Mouse (Mus musculus) kidney, embryonic 14.5 days (tissue): ENCODE results near the gene Vav2. TPM values are rescaled to one million over a fixed set of nuclear protein-coding genes. Genes with fewer than 3 reads are reported as not detected.
A peak's percentile ranks its signal among the peaks of the same experiment; 100 is the strongest.

Source experiments
- ATAC-seq: fragments of 200-750 bp; cut with Nextera tagmentation; 2 replicates; pipeline ENCODE4 v1.8.0; 2017; ENCODE audit warnings: moderate number of reproducible peaks, mild to moderate bottlenecking, moderate TSS enrichment, moderate library complexity; ENCODE audit not compliant: low FRiP score, low TSS enrichment
- H3K27ac ChIP-seq: fragments of 300-500 bp; sonication (generic); 2 replicates; pipeline ENCODE4 v1.5.1; 2014; ENCODE audit warnings: low read depth, mild to moderate bottlenecking, low read length, moderate library complexity, mixed read lengths
- H3K27me3 ChIP-seq: fragments of 300-500 bp; sonication (generic); 2 replicates; pipeline ENCODE4 v1.6.1; 2014; ENCODE audit warnings: mild to moderate bottlenecking, low read length; ENCODE audit not compliant: control insufficient read depth, insufficient read depth
- H3K36me3 ChIP-seq: fragments of 300-500 bp; sonication (generic); 2 replicates; pipeline ENCODE4 v1.6.1; 2014; ENCODE audit warnings: low read length, mixed read lengths; ENCODE audit not compliant: control insufficient read depth, insufficient read depth
- H3K4me1 ChIP-seq: fragments of 300-500 bp; sonication (generic); 2 replicates; pipeline ENCODE4 v1.6.1; 2014; ENCODE audit warnings: low read length, mixed read lengths; ENCODE audit not compliant: control insufficient read depth, insufficient read depth
- H3K4me2 ChIP-seq: fragments of 300-500 bp; sonication (generic); replicated peaks from 2 replicates; pipeline ENCODE4 v1.6.1; 2014; ENCODE audit warnings: low read depth, mild to moderate bottlenecking, low read length
- H3K4me3 ChIP-seq: fragments of 300-500 bp; sonication (generic); 2 replicates; pipeline ENCODE4 v1.5.1; 2014; ENCODE audit warnings: mild to moderate bottlenecking, low read length
- H3K9ac ChIP-seq: fragments of 300-500 bp; sonication (generic); 2 replicates; pipeline ENCODE4 v1.6.1; 2014; ENCODE audit warnings: low read depth, mild to moderate bottlenecking, low read length, moderate library complexity
- H3K9me3 ChIP-seq: fragments of 300-500 bp; sonication (generic); 2 replicates; pipeline ENCODE4 v1.6.1; 2016; ENCODE audit warnings: low read length; ENCODE audit not compliant: control insufficient read depth
- WGBS: fragments of 180-500 bp; shearing (Covaris S2); extraction: QIAGEN DNeasy Blood & Tissue Kit; methylation state at CpG from one replicate; pipeline ENCODE4 v1.1.7; 2014; 5-methylcytosine and 5-hydroxymethylcytosine counted together
- polyA plus RNA-seq: library from polyadenylated mRNA; unstranded; fragments of >200 nt; fragmentation: Nextera tagmentation; extraction: Ambion mirVana; gene quantifications from 2 replicates; pipeline ENCODE4 v1.2.1, GENCODE M21; 2014

Gene Vav2
- polyA plus RNA-seq, 1 experiment from 2014 or later, result 8.2 TPM

DNA sequence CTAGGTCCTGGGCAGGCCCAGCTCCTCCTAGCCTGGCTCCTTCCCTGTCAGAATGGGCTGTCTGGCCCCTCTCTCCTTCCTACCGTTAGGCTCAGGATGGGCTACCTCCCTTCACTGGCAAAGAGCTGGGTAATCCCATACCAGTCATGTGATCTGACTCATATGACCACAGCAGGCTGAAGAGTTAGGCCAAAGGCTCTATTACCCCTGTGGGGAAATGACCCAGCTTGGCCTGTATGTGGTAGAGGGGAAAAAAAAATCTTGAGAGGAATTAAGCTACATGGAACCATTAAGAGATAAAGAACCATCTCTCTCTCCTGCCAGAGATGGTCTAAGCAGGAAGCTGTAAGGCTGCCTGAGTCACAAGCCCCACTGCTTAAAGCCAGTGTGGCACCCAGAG, 108.6 kb downstream of the Vav2 start:
- no peak overlapping the region for H3K4me3 ChIP-seq
- H3K9ac ChIP-seq, result no peak overlapping the region
- WGBS, result 18% methylated on average over 1 of the region's 1 CpGs
- ATAC-seq, result peak; percentile 16
- no peak overlapping the region for H3K4me2 ChIP-seq
- H3K27me3 ChIP-seq, result no peaks in the 10 kb centered on the region
- no peaks in the 10 kb centered on the region for H3K9me3 ChIP-seq
- H3K4me1 ChIP-seq, result peaks cover 30% of the 10 kb centered on the region
- peak overlapping the region; percentile 20; the same call in 1 of the 2 replicates for H3K27ac ChIP-seq
- H3K36me3 ChIP-seq, result no peaks in the 10 kb centered on the region

DNA sequence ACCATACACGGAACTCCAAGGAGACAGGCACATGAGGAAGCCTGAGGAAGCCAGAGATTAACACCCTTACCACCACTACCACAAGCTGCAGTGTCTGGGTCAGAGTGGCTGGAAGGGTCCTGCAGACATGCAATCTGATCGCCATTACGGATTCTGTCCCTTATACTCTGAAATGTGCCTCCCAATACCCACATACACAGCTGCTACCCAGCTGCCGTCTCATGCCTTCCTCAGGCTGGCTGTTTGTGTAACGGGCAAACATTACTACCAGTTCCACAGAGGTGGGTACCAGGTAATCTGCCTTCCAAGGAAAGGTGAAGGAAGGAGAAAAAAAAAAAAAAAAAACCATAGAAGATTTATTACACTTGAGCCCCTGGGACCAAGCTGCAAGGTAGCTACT, 110.7 kb downstream of the Vav2 start:
- Histone ChIP-seq H3K4me2 (no peak overlapping the region), H3K9me3 (no peaks in the 10 kb centered on the region), H3K27ac (no peak overlapping the region), H3K27me3 (no peaks in the 10 kb centered on the region), H3K9ac (no peak overlapping the region), H3K4me3 (no peak overlapping the region), H3K4me1 (peaks cover 37% of the 10 kb centered on the region), H3K36me3 (no peaks in the 10 kb centered on the region)
- 87% methylated on average over 5 of the region's 5 CpGs for WGBS
- no peak for ATAC-seq

DNA sequence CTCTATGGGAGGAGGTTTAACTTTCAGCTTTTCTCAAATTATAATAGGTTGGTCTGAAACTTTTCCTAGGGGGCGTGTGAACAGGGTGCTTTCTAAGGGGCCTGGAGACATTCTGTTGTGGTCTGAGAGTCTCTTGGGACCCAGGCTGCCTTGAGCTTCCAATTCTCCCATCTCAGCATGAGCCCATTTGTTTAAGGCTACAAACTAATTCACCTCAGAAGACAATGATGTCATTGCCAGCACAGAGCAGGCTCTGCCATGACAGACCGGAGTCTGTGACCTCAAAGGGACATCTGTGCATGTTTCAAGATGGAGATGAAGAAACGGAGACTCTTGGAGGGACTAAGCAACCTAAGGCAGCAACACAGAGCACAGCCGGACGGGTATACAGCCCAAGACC, 112.6 kb downstream of the Vav2 start:
- WGBS, result 88% methylated on average over 5 of the region's 5 CpGs
- Histone ChIP-seq H3K4me2 (no peak overlapping the region), H3K4me1 (peaks cover 36% of the 10 kb centered on the region), H3K27me3 (no peaks in the 10 kb centered on the region), H3K9me3 (no peaks in the 10 kb centered on the region), H3K9ac (no peak overlapping the region), H3K27ac (no peak overlapping the region), H3K4me3 (no peak overlapping the region), H3K36me3 (no peaks in the 10 kb centered on the region)
- ATAC-seq, result no peak

DNA sequence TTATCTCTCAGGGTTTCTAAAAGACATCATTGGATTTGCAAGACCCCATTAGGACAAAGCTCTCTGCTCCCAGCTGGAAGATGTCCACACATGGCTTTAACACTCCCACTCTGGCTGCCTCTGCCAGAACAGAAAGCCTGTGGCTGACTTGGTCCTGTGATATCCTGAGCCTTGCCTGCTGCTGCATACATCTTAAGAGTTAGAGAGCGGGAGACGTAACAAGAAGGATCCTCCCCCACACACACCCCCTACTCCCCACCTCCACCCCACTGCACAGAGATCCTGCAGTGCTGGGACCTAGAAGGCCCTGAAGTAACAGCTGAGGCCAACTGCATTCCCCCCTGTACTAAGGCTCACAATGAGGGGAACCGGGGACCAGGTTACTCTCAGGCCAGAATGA, 114.3 kb downstream of the Vav2 start:
- ATAC-seq, result peak; percentile 51; the same call in 1 of the 2 replicates

DNA sequence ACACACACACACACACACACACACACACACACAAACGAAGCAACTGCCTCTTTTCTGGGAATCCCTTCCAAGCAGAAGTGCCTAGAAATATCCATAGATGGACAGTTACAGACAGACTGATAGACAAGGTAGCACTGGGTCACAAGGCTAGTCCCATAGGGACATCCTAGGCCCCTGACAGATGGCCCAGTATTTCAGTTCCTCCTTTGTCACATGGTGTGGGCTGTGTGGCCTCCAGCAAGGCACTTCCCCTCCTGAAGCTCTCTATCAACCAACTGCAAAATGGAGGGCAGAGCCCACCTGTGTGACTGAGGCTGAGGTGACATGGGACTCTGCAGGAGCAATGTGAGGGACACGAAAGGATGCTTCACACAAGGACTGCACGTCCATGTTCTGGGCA, 115.2 kb downstream of the Vav2 start:
- Histone ChIP-seq H3K9ac (no peak overlapping the region), H3K9me3 (no peaks in the 10 kb centered on the region), H3K36me3 (no peaks in the 10 kb centered on the region), H3K27me3 (no peaks in the 10 kb centered on the region), H3K4me2 (no peak overlapping the region), H3K4me1 (peaks cover 17% of the 10 kb centered on the region), H3K27ac (no peak overlapping the region; the same call in 1 of the 2 replicates), H3K4me3 (no peak overlapping the region)
- 85% methylated on average over 3 of the region's 3 CpGs for WGBS
- ATAC-seq, result no peak

More for the DNA sequence above, 114.3 kb downstream of the Vav2 start:
- Histone ChIP-seq H3K9ac (no peak overlapping the region), H3K4me1 (peaks cover 21% of the 10 kb centered on the region), H3K27ac (peak overlapping the region; percentile 48), H3K4me3 (no peak overlapping the region), H3K4me2 (no peak overlapping the region), H3K9me3 (no peaks in the 10 kb centered on the region), H3K27me3 (no peaks in the 10 kb centered on the region), H3K36me3 (no peaks in the 10 kb centered on the region)
- 20% methylated on average over 3 of the region's 3 CpGs for WGBS

DNA sequence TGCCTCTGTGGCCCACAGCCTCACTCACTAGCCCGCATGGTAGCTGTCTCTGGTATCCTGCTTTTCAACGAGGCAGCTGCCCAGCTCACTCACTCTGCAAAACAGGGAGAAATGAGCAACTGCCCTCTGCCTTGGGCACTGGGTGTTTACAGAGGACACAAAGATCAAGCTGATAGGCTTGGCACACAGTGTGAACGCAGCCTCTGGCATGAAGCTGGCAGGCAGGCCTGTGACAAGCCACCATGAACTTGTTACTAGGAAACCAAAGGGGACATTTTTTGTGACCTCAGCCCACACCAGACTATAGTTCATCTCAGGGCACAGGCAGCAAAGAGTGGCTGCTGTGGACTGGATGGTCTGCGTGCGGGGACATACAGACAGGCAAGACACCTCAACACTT, 115.9 kb downstream of the Vav2 start:
- H3K27ac ChIP-seq, result no peak overlapping the region
- H3K4me2 ChIP-seq, result no peak overlapping the region
- ATAC-seq, result no peak
- H3K4me3 ChIP-seq, result no peak overlapping the region
- no peaks in the 10 kb centered on the region for H3K27me3 ChIP-seq
- H3K9me3 ChIP-seq, result no peaks in the 10 kb centered on the region
- no peak overlapping the region for H3K9ac ChIP-seq
- WGBS, result 80% methylated on average over 5 of the region's 5 CpGs
- peaks cover 17% of the 10 kb centered on the region for H3K4me1 ChIP-seq
- no peaks in the 10 kb centered on the region for H3K36me3 ChIP-seq

DNA sequence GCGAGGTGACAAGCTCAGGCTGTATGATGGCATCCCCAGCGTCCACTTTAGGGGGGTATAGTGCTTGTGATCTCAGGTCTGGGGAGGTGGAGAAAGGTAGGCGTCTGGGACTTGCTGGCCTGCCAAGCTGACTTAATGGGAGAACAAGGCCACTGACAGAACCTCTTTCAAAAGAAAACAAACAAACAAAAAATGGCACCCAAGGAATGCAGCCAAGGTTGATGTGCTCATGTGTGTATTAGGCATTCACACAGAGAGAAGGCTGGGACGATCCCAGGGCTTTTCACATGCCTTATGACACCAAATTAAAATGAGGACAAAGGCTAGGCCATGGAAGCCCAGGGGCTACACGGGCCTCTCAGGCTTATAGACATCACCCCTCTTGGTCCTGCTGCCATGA, 116.6 kb downstream of the Vav2 start:
- H3K27me3 ChIP-seq, result no peaks in the 10 kb centered on the region
- peaks cover 22% of the 10 kb centered on the region for H3K4me1 ChIP-seq
- ATAC-seq, result no peak
- no peaks in the 10 kb centered on the region for H3K36me3 ChIP-seq
- no peak overlapping the region for H3K4me3 ChIP-seq
- WGBS, result 81% methylated on average over 5 of the region's 5 CpGs
- H3K9me3 ChIP-seq, result no peaks in the 10 kb centered on the region
- H3K9ac ChIP-seq, result no peak overlapping the region
- no peak overlapping the region for H3K27ac ChIP-seq
- no peak overlapping the region for H3K4me2 ChIP-seq

DNA sequence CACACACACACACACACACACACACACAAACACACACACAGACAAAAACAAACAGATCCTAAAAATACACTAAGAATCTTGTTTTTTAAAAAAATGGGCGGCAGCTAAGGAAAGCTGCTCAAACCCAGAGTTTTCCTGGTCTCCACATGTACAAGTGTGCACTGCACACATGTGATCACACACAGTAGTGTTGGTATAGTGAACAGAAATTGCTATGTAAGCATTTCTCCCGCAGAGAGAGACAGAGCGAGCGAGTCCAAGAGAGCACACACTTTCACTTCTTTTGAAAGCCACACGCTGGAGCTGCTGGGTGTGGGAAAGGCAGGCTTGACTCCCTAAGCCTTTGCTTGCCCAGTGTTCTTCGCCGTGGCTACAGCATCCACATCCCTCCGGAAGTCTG, 120.2 kb downstream of the Vav2 start:
- H3K4me1 ChIP-seq, result peaks cover 18% of the 10 kb centered on the region
- no peak for ATAC-seq
- H3K36me3 ChIP-seq, result no peaks in the 10 kb centered on the region
- H3K27me3 ChIP-seq, result no peaks in the 10 kb centered on the region
- no peak overlapping the region for H3K4me2 ChIP-seq
- H3K4me3 ChIP-seq, result no peak overlapping the region
- H3K9me3 ChIP-seq, result no peaks in the 10 kb centered on the region
- no peak overlapping the region for H3K27ac ChIP-seq
- H3K9ac ChIP-seq, result no peak overlapping the region
- 90% methylated on average over 8 of the region's 8 CpGs for WGBS

DNA sequence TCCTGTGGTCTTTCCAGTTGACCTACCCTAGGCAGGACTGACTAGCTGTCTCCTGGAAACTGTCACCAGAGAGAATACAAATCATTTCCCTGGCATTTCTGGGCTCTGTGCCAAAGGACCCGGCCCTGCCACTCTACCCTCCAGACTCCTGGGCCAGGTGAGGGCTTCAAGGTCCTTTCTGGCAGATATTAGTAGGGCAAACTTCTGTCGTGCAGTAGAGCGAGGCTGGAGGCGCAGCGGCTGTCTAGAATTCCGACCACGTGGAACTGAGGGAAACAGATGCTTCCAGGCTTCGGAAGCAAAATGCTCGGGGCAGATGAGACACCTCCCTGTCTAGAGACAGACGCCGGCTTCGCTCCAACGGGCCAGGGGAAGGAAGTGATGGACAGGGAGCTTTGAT, 122.1 kb downstream of the Vav2 start:
- peaks cover 20% of the 10 kb centered on the region for H3K4me1 ChIP-seq
- ATAC-seq, result peak; percentile 32; the same call in 1 of the 2 replicates
- H3K27me3 ChIP-seq, result no peaks in the 10 kb centered on the region
- no peak overlapping the region for H3K4me3 ChIP-seq
- WGBS, result 34% methylated on average over 13 of the region's 13 CpGs
- no peak overlapping the region for H3K9ac ChIP-seq
- no peak overlapping the region for H3K27ac ChIP-seq
- H3K9me3 ChIP-seq, result no peaks in the 10 kb centered on the region
- no peak overlapping the region for H3K4me2 ChIP-seq
- no peaks in the 10 kb centered on the region for H3K36me3 ChIP-seq

DNA sequence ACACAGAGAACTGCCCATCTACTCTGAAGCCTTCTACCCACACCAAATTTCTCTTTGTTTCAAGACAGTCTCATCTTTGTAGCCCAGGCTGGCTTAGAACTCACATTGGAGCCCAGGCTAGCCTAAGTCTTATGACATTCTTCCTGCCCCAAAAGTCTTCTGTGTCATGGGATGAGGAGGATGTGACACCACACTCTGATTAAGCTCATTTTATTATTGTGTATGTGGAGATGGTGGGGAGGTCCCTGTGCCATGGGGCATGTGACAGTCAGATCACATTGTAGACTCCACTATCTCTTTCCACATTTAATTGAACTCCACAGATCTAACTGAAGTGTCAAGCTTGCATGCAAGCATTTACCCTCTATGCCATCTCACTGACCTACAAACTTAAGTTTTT, 122.8 kb downstream of the Vav2 start:
- H3K4me3 ChIP-seq, result no peak overlapping the region
- H3K9me3 ChIP-seq, result no peaks in the 10 kb centered on the region
- no peaks in the 10 kb centered on the region for H3K27me3 ChIP-seq
- no peaks in the 10 kb centered on the region for H3K36me3 ChIP-seq
- H3K4me2 ChIP-seq, result no peak overlapping the region
- no peak for ATAC-seq
- no peak overlapping the region for H3K27ac ChIP-seq
- H3K4me1 ChIP-seq, result peaks cover 20% of the 10 kb centered on the region
- H3K9ac ChIP-seq, result no peak overlapping the region
